Mouse (Mus musculus): ENCODE results near the gene March4. TPM values are rescaled to one million over a fixed set of nuclear protein-coding genes. Genes with fewer than 3 reads are reported as not detected.

March4 gene
- polyA plus RNA-seq, 1 experiment, result not detected

GRCm38 (mm10) chr1:72439146-72439545 is 97.6 kb downstream of the March4 start:
- Histone ChIP-seq H3K9me3 (ENCODE audit: control insufficient read depth, low read length) (no peaks in the 10 kb centered on the region), H3K36me3 (ENCODE audit: control insufficient read depth) (no peaks in the 10 kb centered on the region), H3K27me3 (ENCODE audit: control insufficient read depth) (no peaks in the 10 kb centered on the region), H3K4me1 (ENCODE audit: control insufficient read depth) (no peaks in the 10 kb centered on the region), H3K4me3 (replicated peaks) (no peak overlapping the region)
- TF ChIP-seq TAL1 (IDR thresholded peaks at IDR 0.05; ENCODE audit: low read length) (no peak), GATA1 (IDR thresholded peaks at IDR 0.05; ENCODE audit: low read length) (no peak)

- no peaks in the 10 kb centered on the region for H3K36me3 ChIP-seq (ENCODE audit: control insufficient read depth)
- no peaks in the 10 kb centered on the region for H3K9me3 ChIP-seq (ENCODE audit: control insufficient read depth, low read length)
- TF ChIP-seq GATA1 (IDR thresholded peaks at IDR 0.05; ENCODE audit: low read length) (no peak), TAL1 (IDR thresholded peaks at IDR 0.05; ENCODE audit: low read length) (no peak)
- no peak overlapping the region for H3K4me3 ChIP-seq (replicated peaks)
- H3K4me1 ChIP-seq (ENCODE audit: control insufficient read depth), result no peaks in the 10 kb centered on the region
- H3K27me3 ChIP-seq (ENCODE audit: control insufficient read depth), result no peaks in the 10 kb centered on the region
These were observed 99.8 kb downstream of the March4 start for GRCm38 (mm10) chr1:72436967-72437366.

- Histone ChIP-seq H3K9me3 (ENCODE audit: control insufficient read depth, low read length) (no peaks in the 10 kb centered on the region), H3K36me3 (ENCODE audit: control insufficient read depth) (no peaks in the 10 kb centered on the region), H3K27me3 (ENCODE audit: control insufficient read depth) (no peaks in the 10 kb centered on the region), H3K4me3 (replicated peaks) (no peak overlapping the region), H3K4me1 (ENCODE audit: control insufficient read depth) (no peaks in the 10 kb centered on the region)
- no peak for TF ChIP-seq GATA1 (IDR thresholded peaks at IDR 0.05; ENCODE audit: low read length)
- TF ChIP-seq TAL1 (IDR thresholded peaks at IDR 0.05; ENCODE audit: low read length), result no peak
These were observed 102.2 kb downstream of the March4 start for GRCm38 (mm10) chr1:72434510-72434909.

- no peaks in the 10 kb centered on the region for H3K9me3 ChIP-seq (ENCODE audit: control insufficient read depth, low read length)
- TF ChIP-seq TAL1 (IDR thresholded peaks at IDR 0.05; ENCODE audit: low read length) (no peak), GATA1 (IDR thresholded peaks at IDR 0.05; ENCODE audit: low read length) (no peak)
- H3K4me3 ChIP-seq (replicated peaks), result no peak overlapping the region
- no peaks in the 10 kb centered on the region for H3K4me1 ChIP-seq (ENCODE audit: control insufficient read depth)
- H3K27me3 ChIP-seq (ENCODE audit: control insufficient read depth), result no peaks in the 10 kb centered on the region
- no peaks in the 10 kb centered on the region for H3K36me3 ChIP-seq (ENCODE audit: control insufficient read depth)
These were observed 104.2 kb downstream of the March4 start for GRCm38 (mm10) chr1:72432579-72432978.

GRCm38 (mm10) chr1:72429107-72429807 is 107.5 kb downstream of the March4 start:
- Histone ChIP-seq H3K36me3 (ENCODE audit: control insufficient read depth) (no peaks in the 10 kb centered on the region), H3K4me1 (ENCODE audit: control insufficient read depth) (no peaks in the 10 kb centered on the region), H3K4me3 (replicated peaks) (no peak overlapping the region), H3K27me3 (ENCODE audit: control insufficient read depth) (no peaks in the 10 kb centered on the region), H3K9me3 (ENCODE audit: control insufficient read depth, low read length) (no peaks in the 10 kb centered on the region)
- no peak for TF ChIP-seq TAL1 (IDR thresholded peaks at IDR 0.05; ENCODE audit: low read length)
- TF ChIP-seq GATA1 (IDR thresholded peaks at IDR 0.05; ENCODE audit: low read length), result no peak

GRCm38 (mm10) chr1:72428526-72428925 is 108.2 kb downstream of the March4 start:
- no peak for TF ChIP-seq TAL1 (IDR thresholded peaks at IDR 0.05; ENCODE audit: low read length)
- no peak for TF ChIP-seq GATA1 (IDR thresholded peaks at IDR 0.05; ENCODE audit: low read length)
- Histone ChIP-seq H3K4me3 (replicated peaks) (no peak overlapping the region), H3K9me3 (ENCODE audit: control insufficient read depth, low read length) (no peaks in the 10 kb centered on the region), H3K27me3 (ENCODE audit: control insufficient read depth) (no peaks in the 10 kb centered on the region), H3K4me1 (ENCODE audit: control insufficient read depth) (no peaks in the 10 kb centered on the region), H3K36me3 (ENCODE audit: control insufficient read depth) (no peaks in the 10 kb centered on the region)

- TF ChIP-seq TAL1 (IDR thresholded peaks at IDR 0.05; ENCODE audit: low read length) (no peak), GATA1 (IDR thresholded peaks at IDR 0.05; ENCODE audit: low read length) (no peak)
- H3K27me3 ChIP-seq (ENCODE audit: control insufficient read depth), result no peaks in the 10 kb centered on the region
These were observed 110.3 kb downstream of the March4 start for GRCm38 (mm10) chr1:72426456-72426855.

GRCm38 (mm10) chr1:72422121-72422520 is 114.6 kb downstream of the March4 start:
- Histone ChIP-seq H3K4me1 (ENCODE audit: control insufficient read depth) (no peaks in the 10 kb centered on the region), H3K36me3 (ENCODE audit: control insufficient read depth) (no peaks in the 10 kb centered on the region), H3K27me3 (ENCODE audit: control insufficient read depth) (no peaks in the 10 kb centered on the region), H3K4me3 (replicated peaks) (no peak overlapping the region), H3K9me3 (ENCODE audit: control insufficient read depth, low read length) (no peaks in the 10 kb centered on the region)
- TF ChIP-seq GATA1 (IDR thresholded peaks at IDR 0.05; ENCODE audit: low read length) (no peak), TAL1 (IDR thresholded peaks at IDR 0.05; ENCODE audit: low read length) (no peak)

More at GRCm38 (mm10) chr1:72426456-72426855, 110.3 kb downstream of the March4 start:
- no peak overlapping the region for H3K4me3 ChIP-seq (replicated peaks)
- no peaks in the 10 kb centered on the region for H3K4me1 ChIP-seq (ENCODE audit: control insufficient read depth)
- no peaks in the 10 kb centered on the region for H3K36me3 ChIP-seq (ENCODE audit: control insufficient read depth)
- no peaks in the 10 kb centered on the region for H3K9me3 ChIP-seq (ENCODE audit: control insufficient read depth, low read length)

- TF ChIP-seq GATA1 (IDR thresholded peaks at IDR 0.05; ENCODE audit: low read length) (no peak), TAL1 (IDR thresholded peaks at IDR 0.05; ENCODE audit: low read length) (no peak)
- Histone ChIP-seq H3K36me3 (ENCODE audit: control insufficient read depth) (no peaks in the 10 kb centered on the region), H3K9me3 (ENCODE audit: control insufficient read depth, low read length) (no peaks in the 10 kb centered on the region), H3K4me1 (ENCODE audit: control insufficient read depth) (no peaks in the 10 kb centered on the region), H3K4me3 (replicated peaks) (no peak overlapping the region), H3K27me3 (ENCODE audit: control insufficient read depth) (no peaks in the 10 kb centered on the region)
These were observed 116.5 kb downstream of the March4 start for GRCm38 (mm10) chr1:72420220-72420619.
